Mouse (Mus musculus) spleen, embryonic (tissue): Measurements from ENCODE around the gene Ctxn2.
"Not testable (repeated sequence)": the region's sequence is repeated elsewhere in the genome, so short reads cannot be mapped to it uniquely, and the experiment has no call there.

Experiments
- CTCF ChIA-PET: fragments of 350-600 bp; sonication (Branson Sonifier 250); formaldehyde crosslinking; loops from one replicate; lab custom pipeline; 2022; lab: Charles Lee

Gene Ctxn2

DNA sequence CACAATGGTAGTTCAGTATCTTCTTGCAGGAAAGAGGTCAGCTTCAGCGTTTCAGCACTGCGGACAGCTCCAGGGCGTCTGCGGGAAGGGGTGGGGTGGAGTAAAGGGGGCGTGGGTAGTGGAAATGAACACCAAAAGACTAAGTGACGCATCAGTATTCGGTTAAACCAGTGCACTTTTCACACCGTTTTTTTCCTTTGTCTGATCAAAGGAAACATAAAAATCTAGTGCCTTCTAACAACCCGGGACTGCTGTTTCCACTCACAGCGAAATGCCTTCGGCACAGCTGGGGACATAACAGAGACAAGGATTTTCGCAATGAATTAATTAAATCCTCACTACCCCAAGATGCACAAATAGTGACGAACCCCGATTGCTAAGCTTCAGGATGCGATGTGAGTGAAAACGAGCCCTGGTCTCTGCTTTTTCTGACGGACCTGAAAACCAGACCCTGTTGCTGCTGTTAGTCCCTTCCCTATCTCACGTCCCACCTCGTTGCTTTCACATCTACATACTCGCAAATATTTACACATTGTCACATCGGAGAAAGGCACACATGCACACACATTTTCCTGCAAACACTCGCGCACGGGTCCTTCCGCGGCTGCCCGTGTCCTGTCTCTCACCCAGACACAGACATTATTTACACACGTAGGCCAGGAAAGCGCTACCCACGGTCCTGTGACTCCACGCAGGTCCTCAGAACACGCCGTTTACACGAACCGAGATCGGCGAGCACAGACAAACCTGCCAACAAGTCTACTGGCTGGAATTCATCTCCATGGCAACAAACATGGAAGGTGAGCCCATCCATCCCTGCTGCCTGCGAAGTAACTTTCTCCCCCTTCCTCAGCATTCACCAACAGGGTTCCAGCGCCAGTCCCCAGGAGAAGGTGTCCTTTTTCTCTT is at the start of gene Ctxn2:
Ctxn2 (plus strand) TSS at position 790 of the 909 bp plus-strand sequence.
- CTCF ChIA-PET, result no interaction called here

DNA sequence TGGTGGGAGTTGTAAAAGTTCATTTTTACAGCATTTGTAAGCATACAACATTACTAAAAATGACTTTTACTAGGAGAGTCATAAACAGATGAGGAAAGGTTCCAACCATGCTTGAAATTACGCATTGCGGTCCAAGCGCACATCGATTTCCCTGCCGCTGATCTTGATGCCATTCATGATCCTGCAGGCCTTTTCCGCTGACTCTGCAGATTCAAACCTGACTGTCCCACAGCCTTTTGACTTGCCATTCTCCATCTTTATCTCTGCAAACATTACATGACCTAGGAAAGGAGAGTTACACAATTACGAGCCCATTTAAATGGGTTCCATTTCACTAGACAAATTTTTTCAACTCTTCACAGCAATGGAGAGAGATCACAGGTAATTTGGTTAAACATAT is 47.7 kb upstream of the Ctxn2 start:
- CTCF ChIA-PET, result no interaction called here

DNA sequence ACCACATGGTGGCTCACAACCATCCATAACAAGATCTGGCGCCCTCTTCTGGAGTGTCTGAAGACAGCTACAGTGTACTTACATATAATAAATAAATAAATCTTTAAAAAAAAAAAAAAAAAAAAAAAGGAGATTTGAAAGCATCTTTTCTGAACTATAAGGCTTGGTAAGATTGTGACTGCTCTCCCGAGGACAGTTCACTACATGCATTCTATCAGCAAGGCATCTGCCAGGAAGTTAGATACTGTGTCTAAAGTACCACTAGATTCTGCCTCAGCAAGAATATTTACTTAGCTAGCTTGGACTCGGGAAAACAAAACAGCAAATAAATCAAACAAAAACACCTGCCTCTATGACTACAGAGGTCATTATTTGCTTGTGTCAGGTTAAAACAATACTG is 44.4 kb upstream of the Ctxn2 start:
- CTCF ChIA-PET, result interaction anchor here (0.6 kb wide), 1 partner anchor 247 kb away, joined by 9 read pairs; no protein-coding TSS in a partner anchor

DNA sequence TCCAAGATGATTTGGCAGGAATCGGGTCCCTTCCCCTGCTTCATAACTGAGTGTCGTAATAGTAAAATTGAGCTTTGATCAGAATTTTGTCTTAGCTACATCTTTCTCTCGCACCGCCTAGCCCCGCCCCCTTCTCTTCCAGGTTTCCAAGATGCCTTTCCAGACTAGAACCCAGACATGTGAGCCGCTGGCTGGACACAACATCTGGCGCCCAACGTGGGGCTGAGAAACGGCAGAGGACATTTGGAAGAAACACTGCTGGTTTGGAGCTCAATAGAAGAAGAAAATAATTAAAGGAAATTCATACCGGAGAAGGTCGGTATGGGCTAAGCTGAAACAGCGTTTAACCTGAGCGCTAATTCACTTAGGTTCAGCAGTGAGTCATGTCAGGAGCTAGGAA is 32.0 kb upstream of the Ctxn2 start:
- CTCF ChIA-PET, result not testable (repeated sequence)

DNA sequence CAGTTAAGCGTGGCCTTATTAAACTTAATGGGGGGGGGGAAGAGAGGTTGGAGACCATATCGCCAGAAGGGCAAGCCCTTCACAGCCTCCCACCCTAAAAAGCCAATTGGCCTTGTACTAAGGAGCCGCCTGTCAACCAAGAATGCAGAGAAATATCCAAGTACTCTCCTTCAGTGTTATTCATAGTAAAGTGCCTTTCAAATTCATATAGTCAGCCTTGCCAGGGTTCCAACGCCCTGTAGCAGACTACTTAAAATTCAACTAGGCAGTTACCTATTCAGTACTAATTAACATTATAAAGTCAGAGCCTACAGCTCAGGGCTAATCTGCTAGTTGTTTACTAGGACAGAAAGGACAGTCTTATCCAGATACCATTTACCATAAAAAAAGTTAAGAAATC is 30.0 kb upstream of the Ctxn2 start:
- CTCF ChIA-PET, result interaction anchor here (0.7 kb wide), 1 partner anchor 8 kb away, joined by 6 read pairs; no protein-coding TSS in a partner anchor

DNA sequence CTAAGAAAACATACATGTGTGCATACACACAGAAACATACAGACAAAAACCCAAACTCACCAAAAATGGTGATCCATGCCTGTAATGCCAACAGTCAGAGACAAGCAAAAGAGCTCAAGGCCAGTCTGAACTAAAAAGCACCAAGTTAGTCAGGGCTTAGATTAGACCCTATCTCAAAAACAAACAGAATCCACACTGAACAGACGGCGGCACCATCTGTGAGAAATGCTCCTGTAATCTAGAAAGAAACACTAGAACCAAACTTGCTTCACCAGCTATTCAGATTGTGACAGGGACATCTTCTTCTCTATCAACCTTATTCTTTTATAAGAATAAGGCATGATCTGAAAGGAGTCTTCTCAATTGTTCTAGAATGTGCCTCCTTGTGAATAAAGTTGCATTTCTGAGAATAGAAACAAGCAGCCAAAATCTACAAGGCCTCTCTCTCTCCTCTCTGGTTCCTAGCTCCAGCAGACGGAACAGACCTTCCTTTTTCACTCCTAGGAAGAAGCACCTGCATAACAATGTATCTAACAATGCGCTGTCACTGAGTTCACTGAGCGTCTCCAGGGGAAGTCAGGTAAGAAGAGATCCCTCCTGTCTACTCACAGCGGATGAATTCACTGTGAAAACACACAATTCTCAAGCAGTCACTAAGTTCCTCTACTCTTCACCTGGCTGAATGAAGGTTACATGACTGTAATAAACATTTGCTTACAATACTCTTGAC is 16.9 kb upstream of the Ctxn2 start:
- CTCF ChIA-PET, result no interaction called here

DNA sequence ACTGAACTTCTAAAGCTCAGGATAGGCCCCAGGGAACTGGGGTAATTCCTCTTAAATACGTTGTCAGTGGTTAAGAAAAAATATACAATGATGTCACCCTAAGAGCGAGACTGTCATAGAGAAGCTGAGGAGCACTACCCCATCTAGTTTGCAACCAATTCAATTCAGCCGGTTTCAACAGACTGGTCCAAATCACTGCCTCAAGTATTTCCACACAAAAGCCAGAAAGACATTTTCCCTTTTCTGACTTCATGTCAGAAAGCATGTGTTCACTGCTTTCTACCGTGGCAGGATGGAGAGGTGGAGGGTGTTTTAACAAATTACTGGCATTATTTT is 14.2 kb upstream of the Ctxn2 start:
- CTCF ChIA-PET, result no interaction called here

DNA sequence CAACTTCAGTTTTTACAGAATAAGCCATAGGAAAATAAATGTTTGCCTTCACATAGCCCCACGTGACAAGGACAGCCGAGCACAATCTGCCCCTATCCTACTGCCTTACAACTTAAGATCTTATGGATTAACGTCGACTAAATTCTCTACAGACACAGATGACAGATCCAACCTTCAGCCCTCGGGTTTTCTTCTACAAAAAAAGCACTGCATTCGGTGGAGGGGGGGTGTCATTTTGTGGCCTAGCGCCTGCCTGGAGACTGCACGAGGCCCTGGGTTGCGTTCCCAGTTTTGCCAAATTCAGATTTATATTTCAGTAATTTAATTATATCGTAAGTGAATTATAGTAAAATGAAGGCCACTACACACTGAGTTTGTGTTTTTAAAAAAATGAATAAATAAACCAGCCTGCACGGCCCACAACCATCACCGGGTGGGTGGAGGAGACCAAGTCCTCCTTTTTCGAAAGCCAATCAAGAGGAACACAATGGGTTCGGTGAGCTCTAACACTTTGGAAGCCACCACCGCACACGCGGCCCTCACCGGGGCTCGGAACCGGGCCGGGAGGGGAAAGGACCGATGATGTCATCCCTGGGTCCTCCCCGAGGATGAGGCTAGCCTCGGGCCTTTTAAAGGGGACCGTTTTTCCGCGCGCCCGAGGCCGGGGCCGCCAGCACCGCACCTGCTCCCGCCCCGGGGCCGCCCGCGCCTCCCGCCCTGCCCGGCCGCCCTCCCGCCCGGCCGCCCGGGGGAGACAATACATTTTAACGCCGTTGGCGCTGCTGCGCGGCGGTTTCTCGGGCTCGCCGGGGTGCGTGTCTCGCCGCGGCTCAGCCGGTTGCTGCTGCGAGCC is 13.6 kb upstream of the Ctxn2 start:
- CTCF ChIA-PET, result no interaction called here

DNA sequence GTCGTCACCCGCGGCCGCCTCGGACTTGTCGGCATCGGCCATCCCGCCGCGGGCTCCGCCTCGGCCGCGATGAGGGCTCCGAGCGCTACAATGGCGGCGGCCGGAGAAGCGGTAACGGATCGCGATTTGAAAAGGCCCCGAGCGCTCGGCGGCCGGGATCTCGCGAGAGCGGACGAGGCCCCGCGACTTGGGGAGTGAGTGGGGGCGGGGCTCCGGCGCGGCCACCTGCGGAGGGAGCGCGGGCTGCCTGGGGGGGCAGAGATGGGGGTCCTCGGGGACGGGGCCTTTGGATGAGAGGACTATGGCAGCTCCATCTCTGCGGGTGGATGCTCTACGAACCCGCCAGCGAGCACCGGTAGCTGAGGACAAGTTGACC is 13.0 kb upstream of the Ctxn2 start, which contains the start of gene Myef2:
Myef2 (minus strand) TSS at position 185 of the 376 bp plus-strand sequence.
- CTCF ChIA-PET, result no interaction called here

DNA sequence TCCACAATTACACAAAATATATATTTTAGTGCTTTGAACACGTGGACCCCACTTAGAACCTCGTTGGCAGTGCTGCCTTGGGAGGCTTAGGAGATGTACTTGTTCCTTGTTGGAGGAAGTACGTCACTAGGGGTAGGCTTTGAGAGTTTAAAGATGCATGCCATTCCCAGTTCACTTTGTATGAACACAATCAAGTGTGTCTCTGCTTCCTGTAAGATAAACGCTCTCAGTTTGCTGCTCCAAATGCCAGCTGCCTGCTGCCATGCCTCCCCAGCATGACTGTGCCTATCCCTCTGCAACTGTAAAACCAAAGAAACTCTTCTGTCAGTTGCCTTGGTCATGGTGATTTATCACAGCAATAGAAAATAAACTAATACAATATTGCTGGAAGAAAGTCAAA is 10.7 kb upstream of the Ctxn2 start:
- CTCF ChIA-PET, result no interaction called here

DNA sequence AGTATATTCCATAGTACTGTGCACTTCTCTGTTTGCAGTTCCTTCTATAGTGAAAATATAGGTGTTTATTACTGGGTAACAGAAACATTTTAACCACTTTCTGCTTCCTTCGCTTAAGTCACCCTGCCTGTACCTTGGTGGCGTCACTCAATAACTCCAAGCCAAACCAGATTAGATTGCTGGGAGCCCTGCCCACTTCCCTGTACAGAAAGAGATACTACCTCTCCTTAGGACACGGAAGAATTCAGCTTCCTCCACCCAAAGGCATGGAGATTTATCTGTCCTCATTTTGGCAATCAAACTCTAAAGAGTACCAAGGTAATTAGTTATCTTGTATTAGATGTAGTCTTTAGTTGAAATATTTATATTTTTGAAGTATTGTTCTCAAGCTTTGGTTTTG is 9.7 kb upstream of the Ctxn2 start:
- CTCF ChIA-PET, result no interaction called here

DNA sequence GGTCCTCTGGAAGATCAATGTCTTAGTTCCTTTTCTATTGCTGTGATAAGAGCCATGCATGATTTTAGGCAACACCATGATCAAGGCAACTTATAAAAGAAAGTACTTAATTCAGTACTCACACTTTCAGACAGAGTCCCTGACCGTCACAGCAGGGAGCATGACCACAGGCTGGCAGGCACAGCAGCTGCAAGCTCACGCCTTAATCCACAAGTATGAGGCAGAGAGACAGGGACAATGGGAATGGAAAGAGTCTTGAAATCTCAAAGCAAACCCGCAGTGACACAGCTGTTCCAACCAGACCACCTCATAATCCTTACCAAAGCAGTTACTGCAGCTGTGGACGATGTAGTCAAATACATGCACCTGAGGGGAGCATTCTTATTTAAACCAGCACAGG is 2.4 kb upstream of the Ctxn2 start:
- CTCF ChIA-PET, result no interaction called here

DNA sequence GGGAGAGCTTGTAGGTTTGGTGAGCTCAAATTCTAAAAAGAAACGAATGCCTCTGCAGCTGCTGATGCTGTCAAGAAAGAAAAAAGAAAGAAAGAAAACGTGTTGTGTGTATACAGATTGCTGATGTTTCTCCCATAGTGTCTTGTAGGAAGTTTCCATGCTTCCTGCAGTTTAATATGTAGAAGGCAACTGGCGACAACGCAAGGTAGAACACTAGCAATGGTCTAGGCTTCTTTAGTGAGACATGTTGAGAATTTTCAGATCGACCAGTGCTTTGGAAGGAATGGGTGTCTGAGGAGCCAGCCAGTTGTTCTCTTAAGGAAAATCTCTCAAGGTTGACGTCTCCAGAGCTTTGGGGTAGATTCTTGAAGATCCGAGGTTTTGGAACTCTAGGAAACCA is 354 bp downstream of the Ctxn2 start:
- CTCF ChIA-PET, result no interaction called here

DNA sequence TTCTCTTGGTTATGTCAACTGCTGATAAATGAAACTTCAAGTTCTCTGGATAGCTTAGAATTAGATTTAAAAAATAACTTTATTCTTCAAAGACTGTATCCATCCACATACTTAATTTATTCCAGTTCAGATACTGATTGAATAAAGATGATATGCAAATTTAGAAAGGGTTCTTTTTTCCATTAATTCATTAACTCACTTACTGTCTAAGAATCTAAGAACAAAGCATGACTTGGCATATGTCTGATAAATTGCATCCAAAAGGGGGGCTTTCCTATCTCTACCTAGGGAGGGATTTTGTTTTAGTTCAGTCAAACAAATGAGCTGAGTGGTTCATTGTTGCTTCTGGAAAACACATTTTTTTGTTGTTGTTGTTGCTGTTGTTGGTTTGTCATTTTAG is 5.8 kb downstream of the Ctxn2 start:
- CTCF ChIA-PET, result no interaction called here

DNA sequence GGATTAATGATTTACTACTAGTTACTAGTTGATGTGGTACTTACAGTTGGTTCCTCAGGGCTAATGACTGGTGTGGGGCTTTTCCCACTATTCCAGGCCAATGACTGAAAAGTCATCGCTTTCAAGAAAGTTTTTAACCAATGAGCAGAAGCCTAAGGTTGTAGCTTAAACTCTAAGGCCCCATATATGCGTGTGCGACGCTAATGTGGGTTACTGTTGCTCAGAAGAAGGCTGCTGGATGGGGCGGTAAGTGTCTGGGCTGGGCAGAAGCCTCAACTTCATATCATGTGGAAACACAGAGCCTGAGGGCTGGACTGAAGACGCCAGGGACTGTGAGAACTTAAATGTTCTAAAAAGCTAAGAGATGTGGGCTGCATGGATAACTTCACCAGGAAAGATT is 15.9 kb downstream of the Ctxn2 start, which contains the start of gene Slc12a1:
Slc12a1 (plus strand) TSS at position 118 of the 400 bp plus-strand sequence.
- CTCF ChIA-PET, result no interaction called here

DNA sequence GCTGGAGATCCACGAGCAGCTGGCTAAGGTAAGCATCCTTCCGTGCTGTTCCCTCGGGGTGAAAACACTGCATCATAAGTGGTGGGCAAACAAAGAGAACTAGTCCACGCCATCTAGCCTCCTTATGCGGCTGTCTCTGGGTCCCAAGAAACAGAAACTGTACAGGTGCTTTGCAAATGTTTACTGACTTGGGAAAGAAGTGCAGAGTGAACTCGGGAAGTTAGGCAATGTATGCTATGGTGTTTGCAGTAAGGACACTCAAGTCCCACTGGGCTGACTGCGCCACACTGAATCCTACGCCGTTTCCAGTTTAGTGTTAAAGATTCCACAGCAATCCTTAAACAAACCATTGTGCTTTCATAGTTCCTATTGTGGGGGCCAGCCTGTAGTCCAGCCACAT is 17.8 kb downstream of the Ctxn2 start:
- CTCF ChIA-PET, result no interaction called here

DNA sequence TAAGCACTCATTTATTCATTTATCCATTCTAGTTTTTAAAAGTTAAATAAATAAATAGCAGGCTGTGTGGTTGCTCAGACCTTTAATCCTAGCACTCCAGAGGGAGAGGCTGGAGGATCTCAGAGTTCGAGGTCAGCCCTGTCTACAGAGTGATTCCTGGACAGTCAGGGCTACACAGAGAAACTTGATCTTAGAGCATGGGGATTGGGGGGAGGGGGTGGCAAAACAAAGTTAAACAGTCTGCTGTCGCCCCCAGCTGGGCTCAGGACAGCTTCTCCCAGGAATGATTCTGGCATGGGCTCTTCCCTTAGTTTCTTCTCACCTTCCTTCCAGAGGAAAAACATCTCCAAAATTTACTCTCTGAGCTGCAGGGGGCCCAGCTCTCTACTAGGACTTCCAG is 19.0 kb downstream of the Ctxn2 start:
- CTCF ChIA-PET, result no interaction called here

DNA sequence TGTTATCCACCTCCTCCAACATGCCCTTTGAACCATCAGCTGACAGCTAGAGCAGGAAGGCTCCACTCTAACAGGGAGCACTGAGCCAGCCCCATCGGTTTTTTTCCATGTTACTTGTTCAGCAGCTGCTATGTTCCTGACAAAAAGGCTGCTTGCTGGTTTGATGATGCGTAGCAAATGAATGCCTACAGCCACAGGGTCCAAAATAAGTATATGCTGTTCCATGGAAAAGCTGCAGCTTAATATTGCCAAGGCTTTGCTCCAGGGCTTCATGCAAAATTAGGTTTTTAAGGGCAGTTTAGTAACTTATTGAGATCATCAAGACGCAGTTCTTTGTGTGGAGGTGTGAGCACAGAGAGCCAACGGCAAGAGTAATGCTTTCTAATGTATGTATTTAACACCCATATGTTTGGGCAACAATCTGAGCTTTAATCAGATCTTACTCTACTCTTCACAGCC is 25.5 kb downstream of the Ctxn2 start:
- CTCF ChIA-PET, result no interaction called here

DNA sequence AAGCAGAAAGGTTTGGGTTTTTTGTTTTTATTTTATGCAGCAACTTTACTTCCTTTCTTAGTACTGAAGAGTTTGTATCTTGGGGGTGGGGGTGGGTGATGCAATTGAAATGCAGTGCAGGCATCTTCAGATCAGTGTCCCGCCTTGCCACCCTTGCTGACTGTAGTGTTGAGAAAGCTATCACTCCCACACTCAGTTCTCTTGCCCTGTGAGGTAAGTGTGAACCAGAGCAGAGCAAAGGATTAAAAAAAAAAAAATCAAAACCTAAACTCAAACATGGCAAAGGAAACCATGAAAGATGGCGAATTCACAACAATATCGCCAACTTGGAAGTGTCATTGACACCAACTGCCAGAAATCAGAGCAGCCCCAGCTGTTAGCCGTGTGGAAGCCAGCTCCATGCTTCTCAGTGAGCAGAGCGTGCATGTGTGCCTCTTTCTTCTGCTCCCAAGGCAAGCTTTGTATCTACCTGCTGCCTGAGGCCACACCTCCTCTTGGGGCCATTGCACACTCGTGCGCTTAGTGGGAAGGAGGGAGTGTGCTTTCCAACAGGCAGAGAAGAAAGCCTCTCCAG is 41.8 kb downstream of the Ctxn2 start:
- CTCF ChIA-PET, result no interaction called here

DNA sequence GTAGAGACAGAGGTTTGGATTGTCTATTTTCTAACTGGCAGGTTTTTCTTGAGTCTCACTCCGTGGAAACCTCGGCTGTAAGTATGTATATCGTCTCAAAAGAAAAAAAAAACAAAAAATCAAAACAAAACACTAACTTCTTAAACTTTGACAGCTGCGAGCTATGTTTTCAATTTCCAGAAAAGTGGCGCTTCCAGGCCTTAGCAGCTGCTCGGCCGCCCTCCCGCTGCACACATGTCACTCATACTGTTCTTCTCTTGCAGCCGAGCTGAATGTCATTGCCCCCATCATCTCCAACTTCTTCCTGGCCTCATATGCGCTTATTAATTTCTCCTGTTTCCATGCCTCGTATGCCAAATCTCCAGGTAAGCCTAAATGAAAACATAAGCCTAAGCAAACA is 51.4 kb downstream of the Ctxn2 start:
- CTCF ChIA-PET, result no interaction called here

DNA sequence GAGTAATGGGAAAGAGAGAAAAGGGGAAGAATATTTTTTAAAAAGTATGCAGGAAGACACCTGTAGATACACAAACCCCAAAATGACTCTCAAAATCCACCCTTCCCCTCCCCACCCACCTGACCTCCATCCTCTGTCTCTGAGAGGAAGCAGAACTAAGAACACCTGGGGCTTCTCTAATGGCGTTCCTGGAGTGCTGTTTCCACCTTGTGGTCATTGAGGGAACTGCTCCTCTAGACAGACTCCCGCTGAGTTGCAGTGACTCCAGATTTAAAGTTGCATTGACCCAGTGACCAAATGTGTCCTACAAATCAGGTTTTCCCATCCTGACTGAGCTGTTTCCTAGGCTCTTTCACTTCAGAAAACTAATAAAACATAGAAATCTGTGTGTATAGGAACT is 52.7 kb downstream of the Ctxn2 start:
- CTCF ChIA-PET, result no interaction called here
